Mouse (Mus musculus): ENCODE results near the gene Swap70. TPM values are rescaled to one million over a fixed set of nuclear protein-coding genes. Genes with fewer than 3 reads are reported as not detected.

Swap70 gene
- polyA plus RNA-seq, 1 experiment from 2014 or later: 40.6 TPM

- Histone ChIP-seq H3K9ac (ENCODE audit: low read length) (no peak overlapping the region), H3K27me3 (ENCODE audit: control insufficient read depth, insufficient read depth, low read depth, low read length) (no peaks in the 10 kb centered on the region), H3K9me3 (ENCODE audit: control insufficient read depth, low read length) (no peaks in the 10 kb centered on the region), H3K27ac (ENCODE audit: low read length) (peak overlapping the region; percentile 87), H3K36me3 (ENCODE audit: control insufficient read depth, insufficient read depth, low read length) (0 out of 2 replicates have a peak, but pooled peaks cover 2% of the 10 kb centered on the region), H3K4me1 (replicated peaks; ENCODE audit: control insufficient read depth, insufficient read depth, low read length) (peaks cover 21% of the 10 kb centered on the region), H3K4me2 (ENCODE audit: low read depth, low read length) (0 out of 2 replicates have a peak overlapping the region, but pooled peaks have one; percentile 10), H3K4me3 (ENCODE audit: low read length) (no peak overlapping the region)
- ATAC-seq (ENCODE audit: low read depth): peak; percentile 81
- 5% methylated on average over 12 of the region's 12 CpGs for WGBS
Observed at GRCm38 (mm10) chr7:110286838-110287475, 65.4 kb downstream of the Swap70 start.

GRCm38 (mm10) chr7:110287476-110288071 lies 66.1 kb downstream of the Swap70 start:
- H3K9ac ChIP-seq (ENCODE audit: low read length): peak overlapping the region; percentile 22; the same call in 1 of the 2 replicates
- H3K4me2 ChIP-seq (ENCODE audit: low read depth, low read length): no peak overlapping the region
- H3K4me1 ChIP-seq (replicated peaks; ENCODE audit: control insufficient read depth, insufficient read depth, low read length): peaks cover 21% of the 10 kb centered on the region
- H3K36me3 ChIP-seq (ENCODE audit: control insufficient read depth, insufficient read depth, low read length): no peaks in the 10 kb centered on the region
- no peak overlapping the region for H3K4me3 ChIP-seq (ENCODE audit: low read length)
- H3K9me3 ChIP-seq (ENCODE audit: control insufficient read depth, low read length): no peaks in the 10 kb centered on the region
- 51% methylated on average over 8 of the region's 8 CpGs for WGBS
- H3K27me3 ChIP-seq (ENCODE audit: control insufficient read depth, insufficient read depth, low read depth, low read length): no peaks in the 10 kb centered on the region
- ATAC-seq (ENCODE audit: low read depth): peak; percentile 65
- H3K27ac ChIP-seq (ENCODE audit: low read length): peak overlapping the region; percentile 87

- Histone ChIP-seq H3K9ac (ENCODE audit: low read length) (peak overlapping the region; percentile 22), H3K27ac (ENCODE audit: low read length) (peak overlapping the region; percentile 87), H3K4me1 (replicated peaks; ENCODE audit: control insufficient read depth, insufficient read depth, low read length) (peaks cover 21% of the 10 kb centered on the region), H3K9me3 (ENCODE audit: control insufficient read depth, low read length) (no peaks in the 10 kb centered on the region), H3K4me3 (ENCODE audit: low read length) (no peak overlapping the region), H3K27me3 (ENCODE audit: control insufficient read depth, insufficient read depth, low read depth, low read length) (no peaks in the 10 kb centered on the region), H3K4me2 (ENCODE audit: low read depth, low read length) (no peak overlapping the region), H3K36me3 (ENCODE audit: control insufficient read depth, insufficient read depth, low read length) (no peaks in the 10 kb centered on the region)
- 65% methylated on average over 4 of the region's 4 CpGs for WGBS
- ATAC-seq (ENCODE audit: low read depth): peak; percentile 24
Observed at GRCm38 (mm10) chr7:110288191-110288604, 66.7 kb downstream of the Swap70 start.

- no peak overlapping the region; the same call in 1 of the 2 replicates for H3K9ac ChIP-seq (ENCODE audit: low read length)
- no peaks in the 10 kb centered on the region for H3K36me3 ChIP-seq (ENCODE audit: control insufficient read depth, insufficient read depth, low read length)
- WGBS: 44% methylated on average over 6 of the region's 6 CpGs
- no peaks in the 10 kb centered on the region for H3K9me3 ChIP-seq (ENCODE audit: control insufficient read depth, low read length)
- H3K27me3 ChIP-seq (ENCODE audit: control insufficient read depth, insufficient read depth, low read depth, low read length): no peaks in the 10 kb centered on the region
- H3K4me3 ChIP-seq (ENCODE audit: low read length): no peak overlapping the region
- H3K4me2 ChIP-seq (ENCODE audit: low read depth, low read length): no peak overlapping the region
- peak overlapping the region; percentile 87 for H3K27ac ChIP-seq (ENCODE audit: low read length)
- peak; percentile 80 for ATAC-seq (ENCODE audit: low read depth)
- H3K4me1 ChIP-seq (replicated peaks; ENCODE audit: control insufficient read depth, insufficient read depth, low read length): peaks cover 21% of the 10 kb centered on the region
Observed at GRCm38 (mm10) chr7:110288731-110289191, 67.2 kb downstream of the Swap70 start.

- no peak for ATAC-seq (ENCODE audit: low read depth)
- 76% methylated on average over 4 of the region's 4 CpGs for WGBS
- no peaks in the 10 kb centered on the region for H3K9me3 ChIP-seq (ENCODE audit: control insufficient read depth, low read length)
- H3K27me3 ChIP-seq (ENCODE audit: control insufficient read depth, insufficient read depth, low read depth, low read length): no peaks in the 10 kb centered on the region
- peaks cover 21% of the 10 kb centered on the region for H3K4me1 ChIP-seq (replicated peaks; ENCODE audit: control insufficient read depth, insufficient read depth, low read length)
- H3K4me3 ChIP-seq (ENCODE audit: low read length): no peak overlapping the region
- no peaks in the 10 kb centered on the region for H3K36me3 ChIP-seq (ENCODE audit: control insufficient read depth, insufficient read depth, low read length)
- H3K9ac ChIP-seq (ENCODE audit: low read length): no peak overlapping the region
- H3K27ac ChIP-seq (ENCODE audit: low read length): peak overlapping the region; percentile 87; the same call in 1 of the 2 replicates
- no peak overlapping the region for H3K4me2 ChIP-seq (ENCODE audit: low read depth, low read length)
Observed at GRCm38 (mm10) chr7:110289647-110290046, 68.1 kb downstream of the Swap70 start.

GRCm38 (mm10) chr7:110296889-110297603 lies 75.5 kb downstream of the Swap70 start:
- no peak overlapping the region for H3K4me3 ChIP-seq (ENCODE audit: low read length)
- H3K4me1 ChIP-seq (replicated peaks; ENCODE audit: control insufficient read depth, insufficient read depth, low read length): peaks cover 14% of the 10 kb centered on the region
- H3K9ac ChIP-seq (ENCODE audit: low read length): peak overlapping the region; percentile 51
- no peaks in the 10 kb centered on the region for H3K27me3 ChIP-seq (ENCODE audit: control insufficient read depth, insufficient read depth, low read depth, low read length)
- 20% methylated on average over 17 of the region's 17 CpGs for WGBS
- peak; percentile 96 for ATAC-seq (ENCODE audit: low read depth)
- no peaks in the 10 kb centered on the region for H3K36me3 ChIP-seq (ENCODE audit: control insufficient read depth, insufficient read depth, low read length)
- peak overlapping the region; percentile 88 for H3K27ac ChIP-seq (ENCODE audit: low read length)
- no peak overlapping the region for H3K4me2 ChIP-seq (ENCODE audit: low read depth, low read length)
- no peaks in the 10 kb centered on the region for H3K9me3 ChIP-seq (ENCODE audit: control insufficient read depth, low read length)

- H3K9me3 ChIP-seq (ENCODE audit: control insufficient read depth, low read length): no peaks in the 10 kb centered on the region
- no peak for ATAC-seq (ENCODE audit: low read depth)
- H3K36me3 ChIP-seq (ENCODE audit: control insufficient read depth, insufficient read depth, low read length): no peaks in the 10 kb centered on the region
- peak overlapping the region; percentile 88 for H3K27ac ChIP-seq (ENCODE audit: low read length)
- no peak overlapping the region for H3K4me3 ChIP-seq (ENCODE audit: low read length)
- H3K4me2 ChIP-seq (ENCODE audit: low read depth, low read length): no peak overlapping the region
- WGBS: 33% methylated on average over 4 of the region's 4 CpGs
- H3K9ac ChIP-seq (ENCODE audit: low read length): peak overlapping the region; percentile 51
- H3K4me1 ChIP-seq (replicated peaks; ENCODE audit: control insufficient read depth, insufficient read depth, low read length): peaks cover 14% of the 10 kb centered on the region
- no peaks in the 10 kb centered on the region for H3K27me3 ChIP-seq (ENCODE audit: control insufficient read depth, insufficient read depth, low read depth, low read length)
Observed at GRCm38 (mm10) chr7:110297611-110298010, 76.1 kb downstream of the Swap70 start.

GRCm38 (mm10) chr7:110298090-110298489 lies 76.6 kb downstream of the Swap70 start:
- WGBS: 78% methylated on average over 7 of the region's 7 CpGs
- ATAC-seq (ENCODE audit: low read depth): no peak
- no peak overlapping the region for H3K9ac ChIP-seq (ENCODE audit: low read length)
- H3K4me1 ChIP-seq (replicated peaks; ENCODE audit: control insufficient read depth, insufficient read depth, low read length): peaks cover 14% of the 10 kb centered on the region
- H3K4me2 ChIP-seq (ENCODE audit: low read depth, low read length): no peak overlapping the region
- H3K9me3 ChIP-seq (ENCODE audit: control insufficient read depth, low read length): no peaks in the 10 kb centered on the region
- H3K27ac ChIP-seq (ENCODE audit: low read length): peak overlapping the region; percentile 88
- no peak overlapping the region for H3K4me3 ChIP-seq (ENCODE audit: low read length)
- H3K27me3 ChIP-seq (ENCODE audit: control insufficient read depth, insufficient read depth, low read depth, low read length): no peaks in the 10 kb centered on the region
- no peaks in the 10 kb centered on the region for H3K36me3 ChIP-seq (ENCODE audit: control insufficient read depth, insufficient read depth, low read length)
